Mouse (Mus musculus) CH12.LX (cell line): ENCODE results near the gene Apoc4. TPM values are rescaled to one million over a fixed set of nuclear protein-coding genes. Genes with fewer than 3 reads are reported as not detected.

Experiments used
- DNase-seq: peaks from one replicate; pipeline ENCODE4 v3.0.0-alpha.2; 2013; ENCODE audit errors: extremely low read depth
- H3K27ac ChIP-seq: 2 replicates; pipeline ENCODE4 v1.5.1; 2012; ENCODE audit warnings: low read depth, mild to moderate bottlenecking, control low read depth, moderate library complexity; ENCODE audit not compliant: insufficient read depth
- H3K27me3 ChIP-seq: replicated peaks from 2 replicates; pipeline ENCODE3; 2012; ENCODE audit warnings: inconsistent platforms
- H3K36me3 ChIP-seq, 2 experiments: replicated peaks in 1 of 2; 2 replicates each; pipeline versions ENCODE3 to v1.6.1; 2012; ENCODE audit warnings: inconsistent platforms in 1 of 2, low read length in 1 of 2, mild to moderate bottlenecking in 1 of 2, mixed read lengths in 1 of 2, moderate library complexity in 1 of 2; ENCODE audit not compliant: control insufficient read depth in 1 of 2, insufficient read depth in 1 of 2
- H3K4me1 ChIP-seq, 2 experiments: 2 replicates each; pipeline ENCODE4 v1.6.1; 2012; ENCODE audit warnings: inconsistent platforms in 1 of 2, moderate library complexity in 1 of 2; ENCODE audit not compliant: insufficient read depth in 2 of 2, control insufficient read depth in 1 of 2
- H3K4me2 ChIP-seq: 2 replicates; pipeline ENCODE4 v1.6.1; 2012; ENCODE audit warnings: low read depth, mild to moderate bottlenecking, control low read depth; ENCODE audit not compliant: poor library complexity, insufficient read depth, severe bottlenecking
- H3K4me3 ChIP-seq, 3 experiments: fragments of 150-350 bp in 1 of 3; sonication (generic) in 1 of 3; replicated peaks in 1 of 3; 2 replicates each; pipeline versions ENCODE3 to v1.5.1; 2011 to 2012; ENCODE audit warnings: low read depth in 2 of 3, low read length in 2 of 3, mild to moderate bottlenecking in 2 of 3, moderate library complexity in 2 of 3, control low read depth in 1 of 3, improper control_type of control experiment in 1 of 3, inconsistent platforms in 1 of 3, mixed read lengths in 1 of 3; ENCODE audit not compliant: poor library complexity in 1 of 3
- H3K79me2 ChIP-seq: replicated peaks from 2 replicates; pipeline ENCODE4 v1.6.1; 2012; ENCODE audit warnings: mild to moderate bottlenecking, moderate library complexity; ENCODE audit not compliant: control insufficient read depth, poor library complexity, insufficient read depth, severe bottlenecking; ENCODE audit errors: extremely low read depth
- H3K9ac ChIP-seq: 2 replicates; pipeline ENCODE4 v1.6.1; 2012; ENCODE audit warnings: low read depth, mild to moderate bottlenecking, control low read depth, moderate library complexity; ENCODE audit not compliant: insufficient read depth
- H3K9me3 ChIP-seq: replicated peaks from 2 replicates; pipeline ENCODE3; 2012; ENCODE audit warnings: low read length, inconsistent platforms, mixed read lengths
- CHD2 ChIP-seq: IDR thresholded peaks from 2 replicates; pipeline ENCODE4 v1.6.1; 2011; ENCODE audit warnings: low read length, improper control_type of control experiment
- CTCF ChIP-seq, 2 experiments: IDR thresholded peaks in 1 of 2; conservative IDR thresholded peaks in 1 of 2; 2 replicates each; pipeline ENCODE4 v1.5.1; 2011 to 2012; ENCODE audit warnings: low read depth in 2 of 2, low read length in 2 of 2, improper control_type of control experiment in 1 of 2, inconsistent platforms in 1 of 2, mild to moderate bottlenecking in 1 of 2, moderate library complexity in 1 of 2
- E2F4 ChIP-seq: IDR thresholded peaks from 2 replicates; pipeline ENCODE4 v1.6.1; 2011; ENCODE audit warnings: low read depth, low read length, improper control_type of control experiment; ENCODE audit not compliant: insufficient replicate concordance
- ELF1 ChIP-seq: IDR thresholded peaks from 2 replicates; pipeline ENCODE4 v1.6.1; 2014; ENCODE audit warnings: low read depth, mild to moderate bottlenecking, inconsistent platforms, low read length, improper control_type of control experiment
- HCFC1 ChIP-seq: IDR thresholded peaks from 2 replicates; pipeline ENCODE4 v1.6.1; 2012; ENCODE audit warnings: low read depth, mild to moderate bottlenecking, inconsistent platforms, low read length, improper control_type of control experiment
- MAZ ChIP-seq: IDR thresholded peaks from 2 replicates; pipeline ENCODE4 v1.6.1; 2012; ENCODE audit warnings: low read depth, mild to moderate bottlenecking, inconsistent platforms, low read length, improper control_type of control experiment, moderate library complexity
- MEF2A ChIP-seq: IDR thresholded peaks from 2 replicates; pipeline ENCODE4 v1.6.1; 2014; ENCODE audit warnings: low read depth, mild to moderate bottlenecking, inconsistent platforms, low read length, improper control_type of control experiment, borderline replicate concordance
- MYC ChIP-seq: IDR thresholded peaks from 2 replicates; pipeline ENCODE4 v1.6.1; 2011; ENCODE audit warnings: low read depth, mild to moderate bottlenecking, improper control_type of control experiment, low read length
- PAX5 ChIP-seq: IDR thresholded peaks from 2 replicates; pipeline ENCODE4 v1.6.1; 2012; ENCODE audit warnings: low read length, inconsistent platforms, mixed read lengths
- POLR2A ChIP-seq: IDR thresholded peaks from 2 replicates; pipeline ENCODE4 v1.6.1; 2011; ENCODE audit warnings: low read depth, mild to moderate bottlenecking, improper control_type of control experiment, low read length
- RAD21 ChIP-seq: IDR thresholded peaks from 2 replicates; pipeline ENCODE4 v1.6.1; 2011; ENCODE audit warnings: low read depth, mild to moderate bottlenecking, low read length, improper control_type of control experiment, moderate library complexity
- SMC3 ChIP-seq: IDR thresholded peaks from 2 replicates; pipeline ENCODE4 v1.6.1; 2011; ENCODE audit warnings: low read depth, low read length, improper control_type of control experiment
- UBTF ChIP-seq: IDR thresholded peaks from 2 replicates; pipeline ENCODE4 v1.6.1; 2012; ENCODE audit warnings: low read depth, mild to moderate bottlenecking, inconsistent platforms, low read length, improper control_type of control experiment, moderate library complexity
- USF1 ChIP-seq: IDR thresholded peaks from 2 replicates; pipeline ENCODE4 v1.6.1; 2014; ENCODE audit warnings: low read depth, mild to moderate bottlenecking, inconsistent platforms, low read length, improper control_type of control experiment
- USF2 ChIP-seq: conservative IDR thresholded peaks from 2 replicates; pipeline ENCODE4 v1.6.1; 2011; ENCODE audit warnings: low read depth, low read length, improper control_type of control experiment
- ZC3H11A ChIP-seq: IDR thresholded peaks from 2 replicates; pipeline ENCODE4 v1.6.1; 2012; ENCODE audit warnings: low read depth, mild to moderate bottlenecking, inconsistent platforms, low read length, improper control_type of control experiment
- ZKSCAN1 ChIP-seq: IDR thresholded peaks from 2 replicates; pipeline ENCODE4 v1.6.1; 2012; ENCODE audit warnings: low read depth, inconsistent platforms, low read length, improper control_type of control experiment, borderline replicate concordance
- ZNF384 ChIP-seq: IDR thresholded peaks from 2 replicates; pipeline ENCODE4 v1.6.1; 2012; ENCODE audit warnings: low read depth, low read length, improper control_type of control experiment, inconsistent platforms
- dilution Hi-C: fragments of 300-500 bp; cut with MboI; formaldehyde crosslinking; loops from 2 replicates; pipeline ENCODE4 v1.14.3; 2020; ENCODE audit warnings: low sequenced_read_pairs; ENCODE audit not compliant: extremely low pct_unique_long_range_greater_than_20kb, extremely low pct_ligation_motif_present
- in situ Hi-C: fragments of 300-500 bp; cut with MboI; formaldehyde crosslinking; loops from 3 replicates; pipeline ENCODE4 v1.14.3; 2019; ENCODE audit warnings: low sequenced_read_pairs, low pct_ligation_motif_present, low pct_unique_long_range_greater_than_20kb, mixed read lengths
- polyA plus RNA-seq: library from polyadenylated mRNA; unstranded; fragments of >175 nt; gene quantifications from 2 replicates; pipeline ENCODE4 v1.2.1, GENCODE M21; 2012; ENCODE audit warnings: low read depth; ENCODE audit not compliant: insufficient read length
- total RNA-seq, 2 experiments: library from RNA; depleted of rRNA; stranded (reverse); fragments of 300-350 nt in 1 of 2; fragments of >200 nt in 1 of 2; gene quantifications; 2 replicates each; pipeline ENCODE4 v1.2.3; 2012 to 2014

Gene Apoc4
- total RNA-seq (2012; rRNA removed): not detected in 2 replicates
- total RNA-seq (2014; rRNA removed): not detected in 2 replicates
- not detected in 2 replicates for polyA plus RNA-seq

- dilution Hi-C loops (no loop called here), in situ Hi-C loops (no loop called here)
- Histone ChIP-seq H3K9ac (no peak within 1 kb of the TSS), H3K4me1 (peaks cover 2 to 10% of the 10 kb centered on the region in 2 experiments; a peak in 3 of 4 replicates), H3K79me2 (no peaks in the 10 kb centered on the region), H3K27ac (no peak within 1 kb of the TSS), H3K4me3 (no peak within 1 kb of the TSS), H3K36me3 (no peaks in the 10 kb centered on the region), H3K4me2 (no peak within 1 kb of the TSS), H3K27me3 (no peaks in the 10 kb centered on the region), H3K9me3 (no peaks in the 10 kb centered on the region)
- TF ChIP-seq E2F4 (no peak), RAD21 (no peak), PAX5 (no peak), MYC (no peak), ELF1 (no peak), ZKSCAN1 (no peak), HCFC1 (no peak), USF2 (no peak), CTCF (conservative IDR thresholded peaks at IDR 0.05 in 1 of 2, IDR thresholded peaks at IDR 0.05 in 1 of 2; ENCODE audit: low read depth in 2 of 2, low read length in 2 of 2) (no peak), SMC3 (no peak), CHD2 (no peak)
- no peak for DNase-seq
These were observed at the start of gene Apoc4, which contains the start of gene Gm44805 for GRCm38 (mm10) chr7:19681202-19681694. Gene Apoc4 (minus strand): TSS chr7:19681479. Gene Gm44805 (minus strand): TSS chr7:19681423.

- TF ChIP-seq E2F4 (no peak), USF1 (no peak), CHD2 (no peak), ZNF384 (no peak), HCFC1 (no peak), POLR2A (no peak), ZC3H11A (no peak), MAZ (no peak), MEF2A (no peak), UBTF (no peak)
- H3K4me3 ChIP-seq: no peak overlapping the region
- DNase-seq: no peak
- H3K4me2 ChIP-seq: no peak overlapping the region
- dilution Hi-C loops: no loop called here
- H3K79me2 ChIP-seq: no peaks in the 10 kb centered on the region
- no peak overlapping the region for H3K9ac ChIP-seq
- H3K4me1 ChIP-seq: peaks cover 10 to 28% of the 10 kb centered on the region in 2 experiments
- in situ Hi-C loops: no loop called here
- H3K9me3 ChIP-seq: peaks cover 2% of the 10 kb centered on the region
- peaks cover 16 to 48% of the 10 kb centered on the region in 2 experiments for H3K36me3 ChIP-seq
- no peaks in the 10 kb centered on the region for H3K27me3 ChIP-seq
- no peak overlapping the region for H3K27ac ChIP-seq
These were observed 45.3 kb upstream of the Apoc4 start for GRCm38 (mm10) chr7:19726541-19726940.
